Mouse (Mus musculus): ENCODE results near the gene Gm10643. TPM values are rescaled to one million over a fixed set of nuclear protein-coding genes. Genes with fewer than 3 reads are reported as not detected.

The Gm10643 gene
- polyA plus RNA-seq (2015; fragmentation: Nextera tagmentation; extraction: Ambion mirVana), result 1.6 and 2.0 TPM in 2 replicates

DNA sequence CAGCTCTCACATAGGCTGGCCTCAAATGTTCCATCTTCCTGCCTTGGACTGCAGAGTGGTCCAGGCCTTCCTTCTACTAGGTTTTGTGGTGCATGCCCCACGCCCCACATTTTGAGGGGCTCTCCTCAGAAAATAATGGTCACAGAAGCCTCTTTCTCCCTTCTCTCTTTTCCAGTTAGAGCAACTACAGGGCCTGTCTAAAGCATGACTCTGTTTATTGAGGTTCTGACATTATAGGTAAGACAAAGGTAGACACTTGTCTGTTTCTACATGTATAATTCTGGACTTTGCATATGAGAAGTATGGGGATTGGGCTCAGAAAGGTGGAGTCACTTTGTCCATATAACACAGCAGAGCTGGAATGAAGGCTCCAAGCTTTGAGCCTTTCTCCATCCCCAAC, at the start of gene Gm10643:
Gene Gm10643 (minus strand): TSS at position 101 of the 400 bp plus-strand sequence.
- no peak for ATAC-seq (ENCODE audit: insufficient number of reproducible peaks, insufficient read depth, low FRiP score, low TSS enrichment, low read depth)
- peak within 1 kb of the TSS; percentile 82 for H3K27ac ChIP-seq
- peak within 1 kb of the TSS; percentile 83 for H3K9ac ChIP-seq
- no peaks in the 10 kb centered on the region for H3K27me3 ChIP-seq
- no peaks in the 10 kb centered on the region for H3K36me3 ChIP-seq
- peak within 1 kb of the TSS; percentile 76 for H3K4me2 ChIP-seq
- WGBS, result 87% methylated on average over 1 of the region's 1 CpGs
- peak within 1 kb of the TSS; percentile 81 for H3K4me3 ChIP-seq
- no peaks in the 10 kb centered on the region for H3K9me3 ChIP-seq
- peaks cover 23% of the 10 kb centered on the region for H3K4me1 ChIP-seq

DNA sequence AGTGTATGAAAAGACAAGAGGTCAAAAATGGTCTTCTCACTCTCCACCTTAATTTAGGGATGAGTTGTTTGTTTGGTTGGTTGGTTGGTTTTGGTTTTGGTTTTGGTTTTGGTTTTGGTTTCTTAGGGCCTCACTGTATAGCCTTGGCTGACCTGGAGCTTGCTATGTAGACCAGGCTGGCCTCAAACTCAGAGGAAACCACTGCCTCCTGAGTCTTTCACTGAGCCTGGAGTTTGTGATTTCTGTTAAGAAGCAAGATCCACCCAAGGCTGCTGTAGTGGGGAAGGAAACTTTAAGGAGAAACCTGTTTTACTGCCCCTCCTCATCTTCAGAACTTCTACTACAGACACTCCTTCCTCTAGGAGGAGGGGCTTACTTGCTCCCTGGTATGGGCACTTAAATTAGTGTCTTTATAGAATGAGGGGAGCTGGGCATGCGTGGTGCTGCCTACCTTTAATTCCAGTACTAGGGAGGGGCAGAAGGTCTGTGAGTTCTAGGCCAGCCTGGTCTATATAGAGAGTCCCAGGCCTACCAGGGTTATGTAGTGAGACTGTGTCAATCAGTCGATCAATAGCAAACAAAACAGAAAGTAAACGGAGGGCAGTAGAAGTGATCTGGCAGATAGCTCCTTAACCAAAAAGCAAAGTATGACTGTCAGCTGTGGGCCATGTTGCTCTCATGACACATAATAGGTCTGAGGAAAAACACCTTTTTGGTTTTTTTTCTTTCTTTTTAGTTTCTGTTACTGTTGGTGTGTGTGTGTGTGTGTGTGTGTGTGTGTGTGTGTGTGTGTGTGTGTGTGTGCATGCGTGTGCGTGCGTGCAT, 41.5 kb upstream of the Gm10643 start:
- H3K4me2 ChIP-seq, result no peak overlapping the region
- no peak overlapping the region for H3K9ac ChIP-seq
- 94% methylated on average over 6 of the region's 6 CpGs for WGBS

GRCm38 (mm10) chr8:84105676-84106075, 40.7 kb upstream of the Gm10643 start:
- Histone ChIP-seq H3K36me3 (peaks cover 22% of the 10 kb centered on the region), H3K27me3 (no peaks in the 10 kb centered on the region), H3K27ac (no peak overlapping the region), H3K4me3 (no peak overlapping the region), H3K9me3 (no peaks in the 10 kb centered on the region), H3K4me1 (peaks cover 23% of the 10 kb centered on the region), H3K4me2 (no peak overlapping the region), H3K9ac (no peak overlapping the region)
- ATAC-seq (ENCODE audit: insufficient number of reproducible peaks, insufficient read depth, low FRiP score, low TSS enrichment, low read depth), result no peak
- 83% methylated on average over 2 of the region's 2 CpGs for WGBS

More for the DNA sequence above, 41.5 kb upstream of the Gm10643 start:
- H3K4me1 ChIP-seq, result peaks cover 23% of the 10 kb centered on the region
- H3K9me3 ChIP-seq, result no peaks in the 10 kb centered on the region
- H3K27me3 ChIP-seq, result no peaks in the 10 kb centered on the region
- ATAC-seq (ENCODE audit: insufficient number of reproducible peaks, insufficient read depth, low FRiP score, low TSS enrichment, low read depth), result no peak
- no peak overlapping the region for H3K27ac ChIP-seq
- H3K36me3 ChIP-seq, result peaks cover 15% of the 10 kb centered on the region
- no peak overlapping the region for H3K4me3 ChIP-seq

- Histone ChIP-seq H3K9ac (peak within 1 kb of the TSS; percentile 80), H3K27ac (peak within 1 kb of the TSS; percentile 89), H3K4me1 (peaks cover 23% of the 10 kb centered on the region), H3K4me2 (peak within 1 kb of the TSS; percentile 75), H3K9me3 (no peaks in the 10 kb centered on the region), H3K36me3 (peaks cover 28% of the 10 kb centered on the region), H3K4me3 (peak within 1 kb of the TSS; percentile 62), H3K27me3 (no peaks in the 10 kb centered on the region)
- 7% methylated on average over 42 of the region's 42 CpGs for WGBS
- peak; percentile 94 for ATAC-seq (ENCODE audit: insufficient number of reproducible peaks, insufficient read depth, low FRiP score, low TSS enrichment, low read depth)
These were observed 40.0 kb upstream of the Gm10643 start, which contains the start of gene Dcaf15 for GRCm38 (mm10) chr8:84104697-84105609. Gene Dcaf15, minus strand, starts transcription at chr8:84104768.

DNA sequence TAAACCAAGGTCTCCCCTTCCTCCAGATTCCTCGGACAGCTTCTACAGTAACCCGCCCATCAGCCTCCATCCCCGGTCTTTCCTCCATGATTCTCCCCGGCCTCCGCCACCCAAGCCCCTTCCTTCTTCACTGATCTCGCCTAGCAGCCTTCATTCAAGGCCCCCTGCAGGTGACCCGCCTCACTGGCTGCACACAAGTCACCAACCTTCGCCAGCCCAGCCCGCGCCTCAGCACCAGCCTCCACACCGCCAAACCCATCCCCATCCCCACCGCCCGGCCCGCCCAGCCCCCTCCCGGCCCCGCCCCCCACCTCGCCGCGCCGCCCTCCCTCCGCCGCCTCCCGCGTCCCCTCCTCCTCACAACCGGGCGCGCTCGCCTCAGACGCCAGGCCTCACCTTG, 39.3 kb upstream of the Gm10643 start:
- ATAC-seq (ENCODE audit: insufficient number of reproducible peaks, insufficient read depth, low FRiP score, low TSS enrichment, low read depth), result peak; percentile 78

GRCm38 (mm10) chr8:84103601-84104000, 38.7 kb upstream of the Gm10643 start:
- H3K4me1 ChIP-seq, result peaks cover 23% of the 10 kb centered on the region
- peak overlapping the region; percentile 62 for H3K4me3 ChIP-seq
- ATAC-seq (ENCODE audit: insufficient number of reproducible peaks, insufficient read depth, low FRiP score, low TSS enrichment, low read depth), result no peak
- peaks cover 38% of the 10 kb centered on the region for H3K36me3 ChIP-seq
- no peaks in the 10 kb centered on the region for H3K27me3 ChIP-seq
- peak overlapping the region; percentile 75 for H3K4me2 ChIP-seq
- peak overlapping the region; percentile 80 for H3K9ac ChIP-seq
- peak overlapping the region; percentile 89; the same call in 1 of the 2 replicates for H3K27ac ChIP-seq
- H3K9me3 ChIP-seq, result no peaks in the 10 kb centered on the region
- 62% methylated on average over 3 of the region's 3 CpGs for WGBS

More for the DNA sequence above, 39.3 kb upstream of the Gm10643 start:
- Histone ChIP-seq H3K36me3 (peaks cover 32% of the 10 kb centered on the region), H3K27ac (peak overlapping the region; percentile 89), H3K4me1 (peaks cover 23% of the 10 kb centered on the region), H3K4me2 (peak overlapping the region; percentile 75), H3K9me3 (no peaks in the 10 kb centered on the region), H3K4me3 (peak overlapping the region; percentile 62), H3K27me3 (no peaks in the 10 kb centered on the region), H3K9ac (peak overlapping the region; percentile 80)
- WGBS, result 1% methylated on average over 24 of the region's 29 CpGs

- H3K36me3 ChIP-seq, result peaks cover 57% of the 10 kb centered on the region
- no peak overlapping the region for H3K4me2 ChIP-seq
- peaks cover 23% of the 10 kb centered on the region for H3K4me1 ChIP-seq
- H3K4me3 ChIP-seq, result no peak overlapping the region
- no peak overlapping the region for H3K9ac ChIP-seq
- H3K9me3 ChIP-seq, result no peaks in the 10 kb centered on the region
- H3K27ac ChIP-seq, result no peak overlapping the region
- no peak for ATAC-seq (ENCODE audit: insufficient number of reproducible peaks, insufficient read depth, low FRiP score, low TSS enrichment, low read depth)
- 93% methylated on average over 25 of the region's 25 CpGs for WGBS
- H3K27me3 ChIP-seq, result no peaks in the 10 kb centered on the region
These were observed 36.7 kb upstream of the Gm10643 start for GRCm38 (mm10) chr8:84101476-84102270.

DNA sequence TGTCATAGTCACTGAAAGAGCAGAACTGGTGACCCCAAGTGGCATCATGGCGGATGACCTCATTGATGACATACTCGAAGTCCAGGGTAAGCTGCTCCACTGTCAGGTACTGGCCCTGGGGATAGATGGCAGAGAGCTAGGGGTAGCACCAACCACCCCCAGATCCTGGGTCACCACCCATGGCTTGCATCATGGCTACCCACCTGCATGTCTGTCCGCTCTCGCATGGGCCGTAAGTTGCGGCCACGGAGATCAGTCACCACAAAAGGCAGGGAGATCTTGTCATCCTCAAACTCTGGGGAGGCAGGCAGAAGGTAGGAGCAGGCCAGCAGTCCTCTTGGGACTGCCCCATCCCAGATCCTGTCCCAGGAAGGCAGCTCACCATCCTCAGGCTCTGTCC, 33.4 kb upstream of the Gm10643 start:
- Histone ChIP-seq H3K9me3 (no peaks in the 10 kb centered on the region), H3K27ac (no peak overlapping the region; the same call in 1 of the 2 replicates), H3K36me3 (peaks cover 90% of the 10 kb centered on the region), H3K4me1 (peaks cover 17% of the 10 kb centered on the region), H3K27me3 (no peaks in the 10 kb centered on the region), H3K9ac (no peak overlapping the region), H3K4me3 (no peak overlapping the region), H3K4me2 (no peak overlapping the region)
- WGBS, result 95% methylated on average over 7 of the region's 7 CpGs
- no peak for ATAC-seq (ENCODE audit: insufficient number of reproducible peaks, insufficient read depth, low FRiP score, low TSS enrichment, low read depth)

DNA sequence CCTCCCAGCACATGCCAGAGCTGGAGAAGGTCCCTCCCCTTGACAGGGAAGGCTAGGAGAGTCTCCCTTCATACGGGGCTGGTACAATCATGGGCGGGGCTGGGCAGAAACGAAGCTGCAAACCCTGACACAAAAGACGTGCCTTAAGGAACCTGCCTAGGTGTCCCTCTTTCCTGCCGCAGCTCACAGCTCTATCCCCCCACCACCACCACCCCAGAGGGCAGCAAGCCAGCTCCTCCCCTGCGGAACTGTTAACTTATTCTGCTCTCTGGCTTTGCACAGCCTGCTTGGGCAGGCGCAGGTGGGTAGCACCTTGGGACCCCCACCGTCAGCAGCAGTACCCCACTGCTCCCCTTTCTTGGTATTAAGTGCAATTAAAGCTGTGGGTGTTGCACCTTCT, 31.1 kb upstream of the Gm10643 start:
- Histone ChIP-seq H3K27me3 (no peaks in the 10 kb centered on the region), H3K4me1 (no peaks in the 10 kb centered on the region), H3K36me3 (peaks cover 94% of the 10 kb centered on the region), H3K9me3 (no peaks in the 10 kb centered on the region), H3K4me2 (no peak overlapping the region), H3K27ac (no peak overlapping the region), H3K9ac (no peak overlapping the region), H3K4me3 (no peak overlapping the region)
- no peak for ATAC-seq (ENCODE audit: insufficient number of reproducible peaks, insufficient read depth, low FRiP score, low TSS enrichment, low read depth)
- 73% methylated on average over 8 of the region's 8 CpGs for WGBS

DNA sequence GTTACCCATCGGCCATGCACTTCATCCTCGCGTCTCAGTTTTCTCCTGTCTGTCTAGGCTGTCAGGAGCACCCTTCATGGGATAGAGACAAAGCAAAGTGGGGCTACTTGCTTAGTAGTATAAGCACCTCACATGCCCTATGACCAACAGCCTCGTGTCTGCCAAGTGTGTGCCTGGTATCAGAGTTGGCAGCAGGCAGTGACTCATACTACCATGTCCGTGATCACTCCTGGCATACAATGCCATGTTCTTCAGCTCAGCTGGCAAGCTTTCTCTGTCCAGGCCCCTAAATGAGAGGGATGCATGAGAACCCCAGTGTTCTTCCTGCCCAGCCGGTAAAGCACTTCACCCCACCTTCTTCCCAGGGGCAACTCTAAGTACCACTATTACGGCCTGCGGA, 25.6 kb upstream of the Gm10643 start:
- H3K36me3 ChIP-seq, result peaks cover 94% of the 10 kb centered on the region

GRCm38 (mm10) chr8:84089277-84089676, 24.3 kb upstream of the Gm10643 start:
- no peaks in the 10 kb centered on the region for H3K9me3 ChIP-seq
- H3K4me1 ChIP-seq, result peaks cover 5% of the 10 kb centered on the region; the same call in 1 of the 2 replicates
- H3K27ac ChIP-seq, result no peak overlapping the region
- no peak overlapping the region for H3K4me3 ChIP-seq
- peaks cover 84% of the 10 kb centered on the region for H3K36me3 ChIP-seq
- 76% methylated on average over 9 of the region's 9 CpGs for WGBS
- H3K4me2 ChIP-seq, result no peak overlapping the region
- no peaks in the 10 kb centered on the region for H3K27me3 ChIP-seq
- no peak overlapping the region for H3K9ac ChIP-seq
- ATAC-seq (ENCODE audit: insufficient number of reproducible peaks, insufficient read depth, low FRiP score, low TSS enrichment, low read depth), result no peak

More for the DNA sequence above, 25.6 kb upstream of the Gm10643 start:
- no peak overlapping the region for H3K9ac ChIP-seq
- H3K4me1 ChIP-seq, result no peaks in the 10 kb centered on the region
- H3K27me3 ChIP-seq, result no peaks in the 10 kb centered on the region
- H3K4me3 ChIP-seq, result no peak overlapping the region
- no peak overlapping the region for H3K27ac ChIP-seq
- H3K9me3 ChIP-seq, result no peaks in the 10 kb centered on the region
- ATAC-seq (ENCODE audit: insufficient number of reproducible peaks, insufficient read depth, low FRiP score, low TSS enrichment, low read depth), result no peak
- H3K4me2 ChIP-seq, result no peak overlapping the region
- 90% methylated on average over 8 of the region's 8 CpGs for WGBS

Measured in embryonic facial prominence, embryonic 13.5 days (tissue).